Mouse (Mus musculus): ENCODE measurements around the gene Plekhg5. TPM values are rescaled to one million over a fixed set of nuclear protein-coding genes. Genes with fewer than 3 reads are reported as not detected.

Plekhg5 gene
- polyA plus RNA-seq, 1 experiment from 2014 or later, result 5.1 TPM

- H3K27ac ChIP-seq (replicated peaks), result peak within 1 kb of the TSS; percentile 61
- ATAC-seq (ENCODE audit: insufficient read depth), result no peak
Measured at GRCm38 (mm10) chr4:152038225-152038984, 33.9 kb upstream of the Plekhg5 start, which contains the start of gene Tas1r1. Gene Tas1r1 (minus strand): TSS chr4:152038568.

GRCm38 (mm10) chr4:152038985-152039830 is 33.1 kb upstream of the Plekhg5 start, which contains the start of gene Nol9:
Gene Nol9 (plus strand): TSS chr4:152039321.
- peak; percentile 84 for ATAC-seq (ENCODE audit: insufficient read depth)
- Histone ChIP-seq H3K27ac (replicated peaks) (peak within 1 kb of the TSS; percentile 61), H3K4me3 (replicated peaks) (peak within 1 kb of the TSS; percentile 97), H3K9me3 (replicated peaks) (no peaks in the 10 kb centered on the region), H3K9ac (peak within 1 kb of the TSS; percentile 85), H3K27me3 (0 out of 2 replicates have a peak, but pooled peaks cover under 1% of the 10 kb centered on the region), H3K4me2 (peak within 1 kb of the TSS; percentile 97), H3K36me3 (replicated peaks) (peaks cover 34% of the 10 kb centered on the region), H3K4me1 (replicated peaks) (peaks cover 35% of the 10 kb centered on the region)
- WGBS (ENCODE audit: insufficient replicate concordance), result under 1% methylated on average over 86 of the region's 86 CpGs

More at GRCm38 (mm10) chr4:152038225-152038984, 33.9 kb upstream of the Plekhg5 start, which contains the start of gene Tas1r1:
- Histone ChIP-seq H3K4me2 (peak within 1 kb of the TSS; percentile 97), H3K36me3 (replicated peaks) (peaks cover 26% of the 10 kb centered on the region), H3K4me1 (replicated peaks) (peaks cover 35% of the 10 kb centered on the region), H3K9me3 (replicated peaks) (no peaks in the 10 kb centered on the region), H3K4me3 (replicated peaks) (peak within 1 kb of the TSS; percentile 97), H3K27me3 (peaks cover 6% of the 10 kb centered on the region; the same call in 1 of the 2 replicates), H3K9ac (peak within 1 kb of the TSS; percentile 85)
- WGBS (ENCODE audit: insufficient replicate concordance), result 34% methylated on average over 10 of the region's 10 CpGs

GRCm38 (mm10) chr4:152039831-152040310 is 32.4 kb upstream of the Plekhg5 start:
- under 1% methylated on average over 25 of the region's 25 CpGs for WGBS (ENCODE audit: insufficient replicate concordance)
- H3K9me3 ChIP-seq (replicated peaks), result no peaks in the 10 kb centered on the region
- H3K4me2 ChIP-seq, result peak overlapping the region; percentile 97
- H3K4me3 ChIP-seq (replicated peaks), result peak overlapping the region; percentile 97
- no peaks in the 10 kb centered on the region for H3K27me3 ChIP-seq
- H3K9ac ChIP-seq, result peak overlapping the region; percentile 85
- peaks cover 35% of the 10 kb centered on the region for H3K4me1 ChIP-seq (replicated peaks)
- ATAC-seq (ENCODE audit: insufficient read depth), result no peak; the same call in 1 of the 2 replicates
- peak overlapping the region; percentile 61 for H3K27ac ChIP-seq (replicated peaks)
- H3K36me3 ChIP-seq (replicated peaks), result peaks cover 40% of the 10 kb centered on the region

GRCm38 (mm10) chr4:152041924-152042641 is 30.2 kb upstream of the Plekhg5 start:
- 88% methylated on average over 22 of the region's 22 CpGs for WGBS (ENCODE audit: insufficient replicate concordance)
- Histone ChIP-seq H3K9me3 (replicated peaks) (no peaks in the 10 kb centered on the region), H3K27me3 (no peaks in the 10 kb centered on the region), H3K9ac (no peak overlapping the region), H3K4me3 (replicated peaks) (no peak overlapping the region), H3K27ac (replicated peaks) (no peak overlapping the region), H3K4me1 (replicated peaks) (peaks cover 35% of the 10 kb centered on the region), H3K36me3 (replicated peaks) (peaks cover 61% of the 10 kb centered on the region), H3K4me2 (no peak overlapping the region)
- ATAC-seq (ENCODE audit: insufficient read depth), result no peak

GRCm38 (mm10) chr4:152043171-152043570 is 29.1 kb upstream of the Plekhg5 start:
- H3K36me3 ChIP-seq (replicated peaks), result peaks cover 72% of the 10 kb centered on the region
- H3K4me3 ChIP-seq (replicated peaks), result no peak overlapping the region
- no peak overlapping the region for H3K27ac ChIP-seq (replicated peaks)
- H3K4me2 ChIP-seq, result no peak overlapping the region
- H3K27me3 ChIP-seq, result no peaks in the 10 kb centered on the region
- 88% methylated on average over 3 of the region's 3 CpGs for WGBS (ENCODE audit: insufficient replicate concordance)
- H3K9me3 ChIP-seq (replicated peaks), result no peaks in the 10 kb centered on the region
- peaks cover 34% of the 10 kb centered on the region for H3K4me1 ChIP-seq (replicated peaks)
- ATAC-seq (ENCODE audit: insufficient read depth), result no peak
- H3K9ac ChIP-seq, result no peak overlapping the region

- no peak overlapping the region for H3K9ac ChIP-seq
- H3K27me3 ChIP-seq, result no peaks in the 10 kb centered on the region
- peaks cover 86% of the 10 kb centered on the region for H3K36me3 ChIP-seq (replicated peaks)
- H3K4me3 ChIP-seq (replicated peaks), result no peak overlapping the region
- no peaks in the 10 kb centered on the region for H3K9me3 ChIP-seq (replicated peaks)
- ATAC-seq (ENCODE audit: insufficient read depth), result no peak
- WGBS (ENCODE audit: insufficient replicate concordance), result 77% methylated on average over 6 of the region's 6 CpGs
- H3K4me2 ChIP-seq, result no peak overlapping the region
- no peak overlapping the region for H3K27ac ChIP-seq (replicated peaks)
- peaks cover 23% of the 10 kb centered on the region for H3K4me1 ChIP-seq (replicated peaks)
Measured at GRCm38 (mm10) chr4:152044609-152045008, 27.7 kb upstream of the Plekhg5 start.

- Histone ChIP-seq H3K27me3 (no peaks in the 10 kb centered on the region), H3K9me3 (replicated peaks) (no peaks in the 10 kb centered on the region), H3K27ac (replicated peaks) (peak overlapping the region; percentile 29; the same call in 1 of the 2 replicates), H3K4me2 (no peak overlapping the region), H3K4me3 (replicated peaks) (no peak overlapping the region), H3K9ac (no peak overlapping the region), H3K36me3 (replicated peaks) (peaks cover 29% of the 10 kb centered on the region), H3K4me1 (replicated peaks) (peaks cover 6% of the 10 kb centered on the region)
- peak; percentile 52 for ATAC-seq (ENCODE audit: insufficient read depth)
- 65% methylated on average over 9 of the region's 9 CpGs for WGBS (ENCODE audit: insufficient replicate concordance)
Measured at GRCm38 (mm10) chr4:152062390-152063110, 9.7 kb upstream of the Plekhg5 start.

- H3K9ac ChIP-seq, result no peak overlapping the region
- no peaks in the 10 kb centered on the region for H3K9me3 ChIP-seq (replicated peaks)
- peaks cover 11% of the 10 kb centered on the region for H3K27me3 ChIP-seq
- ATAC-seq (ENCODE audit: insufficient read depth), result no peak
- H3K4me3 ChIP-seq (replicated peaks), result no peak overlapping the region
- H3K36me3 ChIP-seq (replicated peaks), result no peaks in the 10 kb centered on the region
- no peak overlapping the region for H3K4me2 ChIP-seq
- H3K4me1 ChIP-seq (replicated peaks), result peaks cover 16% of the 10 kb centered on the region
- H3K27ac ChIP-seq (replicated peaks), result no peak overlapping the region
Measured at GRCm38 (mm10) chr4:152067280-152067679, 5.0 kb upstream of the Plekhg5 start.

- H3K27ac ChIP-seq (replicated peaks), result no peak overlapping the region
- no peak overlapping the region for H3K4me2 ChIP-seq
- 78% methylated on average over 6 of the region's 6 CpGs for WGBS (ENCODE audit: insufficient replicate concordance)
- no peaks in the 10 kb centered on the region for H3K9me3 ChIP-seq (replicated peaks)
- peaks cover 17% of the 10 kb centered on the region for H3K27me3 ChIP-seq
- no peaks in the 10 kb centered on the region for H3K36me3 ChIP-seq (replicated peaks)
- H3K4me3 ChIP-seq (replicated peaks), result no peak overlapping the region
- peaks cover 19% of the 10 kb centered on the region; the same call in 1 of the 2 replicates for H3K4me1 ChIP-seq (replicated peaks)
- H3K9ac ChIP-seq, result no peak overlapping the region
- ATAC-seq (ENCODE audit: insufficient read depth), result no peak
Measured at GRCm38 (mm10) chr4:152068166-152068724, 4.1 kb upstream of the Plekhg5 start.

GRCm38 (mm10) chr4:152069245-152069644 is 3.1 kb upstream of the Plekhg5 start:
- H3K4me1 ChIP-seq (replicated peaks), result peaks cover 26% of the 10 kb centered on the region; the same call in 1 of the 2 replicates
- no peaks in the 10 kb centered on the region for H3K36me3 ChIP-seq (replicated peaks)
- H3K27ac ChIP-seq (replicated peaks), result no peak overlapping the region
- no peak for ATAC-seq (ENCODE audit: insufficient read depth)
- H3K4me2 ChIP-seq, result no peak overlapping the region
- H3K9me3 ChIP-seq (replicated peaks), result no peaks in the 10 kb centered on the region
- H3K27me3 ChIP-seq, result peaks cover 17% of the 10 kb centered on the region
- no peak overlapping the region for H3K4me3 ChIP-seq (replicated peaks)
- 57% methylated on average over 3 of the region's 3 CpGs for WGBS (ENCODE audit: insufficient replicate concordance)
- H3K9ac ChIP-seq, result no peak overlapping the region
